9 mouse cellular contexts compared by ENCODE assay signal in genomic region chr5:111935381-111936134, GRCm38 (mm10).
DNase-seq lines count a peak whose midpoint lies in the region; ATAC-seq and TF ChIP-seq lines count a peak whose summit lies in the region.
"Had no signal": no experiment of that assay in that cellular context is flagged by ENCODE, and none has a peak within 500 bp of the region (broad histone marks: within the 10 kb centered on the region; RNA-seq: fewer than 3 reads in every experiment).

No protein-coding gene starts in this region.

- no peak overlapping the region for H3K4me2 ChIP-seq in midbrain, postnatal 0 days (ENCODE audit: low read depth, low read length, poor library complexity, severe bottlenecking)
- H3K4me2 ChIP-seq: lung, embryonic 14.5 days had no signal

- peak; percentile 64 to 75 for DNase-seq in layer of hippocampus, postnatal 10 days (ENCODE audit: low spot score in 2 of 2)
- no peak for DNase-seq in layer of hippocampus, postnatal 25 days (ENCODE audit: extremely low spot score in 1 of 2, low spot score in 1 of 2)
- DNase-seq in cerebellum, adult 2 months = peak; percentile 84 to 90
- DNase-seq in midbrain, postnatal 0 days (ENCODE audit: low spot score) = peak; percentile 89
- DNase-seq in ovary, adult 18-20 months (ENCODE audit: low spot score) = no peak
- DNase-seq: lung, embryonic 14.5 days had no signal

- H3K36me3 ChIP-seq in midbrain, postnatal 0 days (ENCODE audit: insufficient read depth, low read length) = no peaks in the 10 kb centered on the region

- no peak overlapping the region for H3K27ac ChIP-seq in cerebellum, adult 2 months (ENCODE audit: insufficient read depth, low read length)
- H3K27ac ChIP-seq in midbrain, postnatal 0 days (ENCODE audit: low read depth, low read length) = no peak overlapping the region
- H3K27ac ChIP-seq: left cerebral cortex, adult 2 months had no signal

- no peaks in the 10 kb centered on the region for H3K27me3 ChIP-seq in cerebellum, adult 2 months (ENCODE audit: control insufficient read depth, insufficient read depth, low read length)
- H3K27me3 ChIP-seq in midbrain, postnatal 0 days (ENCODE audit: insufficient read depth, low read length) = no peaks in the 10 kb centered on the region

- no peak overlapping the region for H3K4me3 ChIP-seq in cerebellum, adult 2 months (replicated peaks; ENCODE audit: insufficient read depth, low read depth, low read length)
- no peak overlapping the region for H3K4me3 ChIP-seq in midbrain, postnatal 0 days (ENCODE audit: low read depth, low read length)
- H3K4me3 ChIP-seq: left cerebral cortex, adult 2 months had no signal

- no peak for TF ChIP-seq POLR2A in cerebellum, adult 2 months (IDR thresholded peaks at IDR 0.05; ENCODE audit: borderline replicate concordance, insufficient read depth, low read length)

- WGBS in cerebellum, adult 2 months = 4% methylated on average over 3 of the region's 3 CpGs
- 80% methylated on average over 3 of the region's 3 CpGs for WGBS in midbrain, postnatal 0 days

- peaks cover 18% of the 10 kb centered on the region for H3K4me1 ChIP-seq in cerebellum, adult 2 months (ENCODE audit: control insufficient read depth, insufficient read depth, low read length)
- H3K4me1 ChIP-seq in midbrain, postnatal 0 days (ENCODE audit: insufficient read depth, low read length) = 0 out of 2 replicates have a peak, but pooled peaks cover 2% of the 10 kb centered on the region

- TF ChIP-seq CTCF in cerebellum, adult 2 months (IDR thresholded peaks at IDR 0.05; ENCODE audit: borderline replicate concordance, insufficient read depth, low read depth, low read length) = no peak
- TF ChIP-seq CTCF in midbrain, postnatal 0 days (IDR thresholded peaks at IDR 0.05) = no peak

- H3K9ac ChIP-seq in midbrain, postnatal 0 days (replicated peaks; ENCODE audit: low read length, poor library complexity, severe bottlenecking) = no peak overlapping the region
- H3K9ac ChIP-seq: lung, embryonic 14.5 days had no signal

- peak; percentile 39; the same call in 1 of the 2 replicates for ATAC-seq in erythroid progenitor cell, adult 5-6 weeks (replicated peaks; ENCODE audit: low FRiP score, poor library complexity, severe bottlenecking)
- ATAC-seq in midbrain, postnatal 0 days (ENCODE audit: low FRiP score) = peak; percentile 68
- ATAC-seq in megakaryocyte-erythroid progenitor cell, adult 5-6 weeks (replicated peaks; ENCODE audit: low FRiP score, low TSS enrichment, poor library complexity, severe bottlenecking) = no peak

- 0 out of 2 replicates have a peak, but pooled peaks cover 3% of the 10 kb centered on the region for H3K9me3 ChIP-seq in midbrain, postnatal 0 days (ENCODE audit: low read length)

Comparison
In these comparisons a context has a peak if more than half of its experiments do, and no peak if none do; other contexts are left out.
1. DNase-seq: peak in layer of hippocampus, postnatal 10 days (2 of 2), cerebellum, adult 2 months (2 of 2) and midbrain, postnatal 0 days (single experiment); none in layer of hippocampus, postnatal 25 days (0 of 2) and ovary, adult 18-20 months (single experiment).